Mouse (Mus musculus) layer of hippocampus, postnatal 14 days (tissue): ENCODE results near the gene Vamp2. TPM values are rescaled to one million over a fixed set of nuclear protein-coding genes. Genes with fewer than 3 reads are reported as not detected.

Experiments
- DNase-seq, 2 experiments: peaks; one replicate each; pipeline ENCODE4 v3.0.0; 2021 to 2022; ENCODE audit warnings: low spot score in 2 of 2, mixed read lengths in 1 of 2
- total RNA-seq, 2 experiments: library from RNA; stranded (reverse); gene quantifications; 2 replicates each; pipeline ENCODE4 v1.2.3; 2021

Vamp2 gene
- total RNA-seq, 2 experiments from 2014 or later: 1,073 to 1,118 TPM

GRCm38 (mm10) chr11:69063413-69064201 lies 24.7 kb upstream of the Vamp2 start:
- DNase-seq: peak; percentile 80 to 82

GRCm38 (mm10) chr11:69064259-69065133 lies 23.8 kb upstream of the Vamp2 start:
- DNase-seq: no peak

- DNase-seq: no peak
Measured at GRCm38 (mm10) chr11:69065394-69065925, 22.8 kb upstream of the Vamp2 start.

- DNase-seq: peak in 1 of 2 experiments; percentile 47
Measured at GRCm38 (mm10) chr11:69066163-69066861, 22.0 kb upstream of the Vamp2 start.

- peak; percentile 90 to 92 for DNase-seq
Measured at GRCm38 (mm10) chr11:69066956-69067355, 21.3 kb upstream of the Vamp2 start.

- DNase-seq: no peak
Measured at GRCm38 (mm10) chr11:69067601-69068000, 20.7 kb upstream of the Vamp2 start.

GRCm38 (mm10) chr11:69070093-69070492 lies 18.2 kb upstream of the Vamp2 start:
- no peak for DNase-seq

GRCm38 (mm10) chr11:69070590-69071222 lies 17.6 kb upstream of the Vamp2 start, which contains the start of gene Tmem107:
Gene Tmem107, plus strand, starts transcription at chr11:69070806.
- DNase-seq: peak; percentile 92 to 95

- no peak for DNase-seq
Measured at GRCm38 (mm10) chr11:69071262-69071661, 17.0 kb upstream of the Vamp2 start.

- no peak for DNase-seq
Measured at GRCm38 (mm10) chr11:69072234-69072633, 16.1 kb upstream of the Vamp2 start.

GRCm38 (mm10) chr11:69072666-69073064 lies 15.6 kb upstream of the Vamp2 start:
- DNase-seq: no peak

GRCm38 (mm10) chr11:69073065-69073888 lies 15.0 kb upstream of the Vamp2 start:
- peak; percentile 83 to 95 for DNase-seq

- no peak for DNase-seq
Measured at GRCm38 (mm10) chr11:69073951-69074775, 14.1 kb upstream of the Vamp2 start.

GRCm38 (mm10) chr11:69074776-69075069 lies 13.6 kb upstream of the Vamp2 start:
- no peak for DNase-seq

GRCm38 (mm10) chr11:69075764-69076479 lies 12.4 kb upstream of the Vamp2 start:
- no peak for DNase-seq

GRCm38 (mm10) chr11:69076572-69076971 lies 11.7 kb upstream of the Vamp2 start:
- DNase-seq: peak in 1 of 2 experiments; percentile 57

GRCm38 (mm10) chr11:69077316-69077715 lies 11.0 kb upstream of the Vamp2 start:
- DNase-seq: no peak

- no peak for DNase-seq
Measured at GRCm38 (mm10) chr11:69078041-69078440, 10.2 kb upstream of the Vamp2 start.
